Mouse (Mus musculus) kidney, postnatal 14 days (tissue): ENCODE measurements around the gene Ccdc117.
A peak's percentile ranks its signal among the peaks of the same experiment; 100 is the strongest.
"Not testable (repeated sequence)": the region's sequence is repeated elsewhere in the genome, so short reads cannot be mapped to it uniquely, and the experiment has no call there.

Source experiments
- DNase-seq: peaks from one replicate; pipeline ENCODE4 v3.0.0; 2022; ENCODE audit warnings: mixed read lengths

Ccdc117 gene

DNA sequence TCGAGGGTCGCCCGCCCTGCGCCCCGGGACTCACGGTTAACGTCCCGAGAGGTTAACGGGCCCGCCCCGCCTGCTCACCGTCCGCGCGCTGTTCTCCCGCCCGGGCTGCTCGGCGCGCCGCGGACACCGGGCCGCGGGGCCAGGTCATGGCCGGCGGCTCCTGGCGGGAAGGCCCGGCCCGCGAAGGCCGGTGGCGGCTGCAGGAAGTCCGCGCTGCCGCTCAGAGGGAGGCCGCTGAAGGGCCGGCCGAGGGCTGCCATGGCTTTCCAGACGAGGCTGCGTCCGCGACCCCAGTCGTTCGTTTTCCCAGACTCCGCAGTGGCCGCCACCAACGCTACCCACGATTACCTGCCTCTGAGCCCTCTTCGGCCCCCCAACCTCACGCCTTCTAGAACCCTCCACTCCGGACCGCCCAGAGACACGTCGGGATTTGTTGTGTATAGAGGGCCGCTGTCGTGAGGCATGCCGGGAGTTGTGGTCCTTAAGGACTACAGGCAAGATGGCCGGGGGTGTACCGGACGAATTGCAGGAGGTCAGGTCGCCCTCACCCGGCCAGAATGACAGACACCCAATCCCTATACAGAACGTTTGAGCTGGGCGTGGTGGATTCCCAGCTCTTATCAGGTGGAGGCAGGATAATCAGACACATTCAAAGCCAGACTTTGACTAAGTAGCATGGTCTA is at the start of gene Ccdc117:
TSS of gene Ccdc117 (minus strand) at position 389 of the 683 bp plus-strand sequence.
- peak; percentile 96 for DNase-seq

DNA sequence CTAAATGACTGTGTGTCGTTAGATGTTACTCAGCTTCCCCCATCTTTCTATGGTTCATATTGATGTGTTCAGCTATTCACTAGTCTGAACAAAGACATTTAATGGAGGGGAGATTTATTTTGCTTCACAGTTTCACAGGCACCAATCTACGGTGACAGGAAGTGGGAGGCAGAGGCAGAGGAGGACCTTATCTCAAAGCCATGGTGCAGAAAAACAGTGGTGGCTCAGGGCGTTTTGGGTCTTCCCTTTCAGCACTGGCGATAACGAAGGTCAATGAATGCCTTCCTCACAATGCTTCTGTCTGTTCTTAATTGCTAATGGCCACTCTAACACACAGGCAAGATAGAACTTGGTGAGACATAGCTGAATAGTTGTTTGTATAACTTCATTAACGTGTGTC is 33.1 kb upstream of the Ccdc117 start:
- DNase-seq = no peak

DNA sequence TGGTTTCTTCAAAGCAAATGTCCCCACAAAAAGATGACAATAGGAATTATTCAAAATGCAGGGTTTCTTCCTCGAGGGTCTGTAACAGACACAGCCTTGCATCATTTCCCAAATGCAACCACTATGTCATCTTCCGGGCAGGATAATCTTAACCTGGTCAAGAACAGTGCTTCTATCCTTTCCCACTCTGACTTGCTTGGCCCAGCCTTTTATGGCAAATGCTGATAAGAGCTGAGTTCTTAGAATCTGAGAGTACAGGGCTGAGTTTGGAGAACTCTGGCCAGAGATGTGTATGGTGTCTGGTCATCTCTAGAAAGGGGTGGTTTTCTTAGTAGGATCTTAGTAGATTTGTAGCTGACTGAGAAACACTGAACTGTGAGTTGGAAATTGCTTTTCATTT is 31.8 kb upstream of the Ccdc117 start:
- DNase-seq = no peak

DNA sequence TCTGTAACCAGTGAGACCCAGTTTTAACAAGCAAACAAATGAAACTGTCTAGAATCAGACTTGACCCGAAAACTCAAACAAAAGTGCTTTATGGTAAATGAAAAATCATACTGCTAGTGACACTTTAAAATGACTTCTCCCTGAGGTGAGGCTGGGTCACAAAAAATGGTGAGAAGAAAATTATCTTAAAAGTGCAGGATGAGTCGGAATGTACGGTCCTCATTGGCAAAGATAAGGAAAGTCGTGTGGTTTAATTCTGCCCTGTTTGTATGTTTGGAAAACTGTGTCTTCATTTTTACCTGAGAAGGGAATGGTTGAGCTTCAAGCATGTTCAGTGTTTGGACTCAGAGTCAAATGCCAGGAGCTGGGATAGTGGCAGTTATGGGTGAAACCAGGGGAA is 29.9 kb upstream of the Ccdc117 start:
- DNase-seq = no peak

DNA sequence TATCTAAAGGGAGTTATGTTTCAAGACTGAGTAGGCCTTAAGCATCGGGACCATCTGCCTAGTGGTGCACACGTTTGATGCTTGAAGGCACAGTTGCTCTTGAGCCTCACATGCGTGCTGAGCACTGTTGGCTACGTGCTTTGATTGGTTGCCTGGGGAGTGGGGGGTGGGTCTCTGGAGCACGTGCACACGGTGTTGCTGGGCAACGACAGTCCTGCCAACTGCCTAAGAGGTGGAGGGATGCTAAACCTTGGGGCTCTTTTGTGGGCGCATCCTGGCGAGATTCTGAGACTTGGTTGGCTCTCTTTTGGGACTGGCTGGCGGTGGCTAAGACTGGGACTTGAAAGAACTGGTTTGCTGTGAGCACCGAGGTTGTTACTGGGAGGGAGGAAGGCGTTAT is 27.5 kb upstream of the Ccdc117 start, which contains the start of gene Ankrd36:
TSS of gene Ankrd36 (plus strand) at position 211 of the 400 bp plus-strand sequence.
- DNase-seq = no peak

DNA sequence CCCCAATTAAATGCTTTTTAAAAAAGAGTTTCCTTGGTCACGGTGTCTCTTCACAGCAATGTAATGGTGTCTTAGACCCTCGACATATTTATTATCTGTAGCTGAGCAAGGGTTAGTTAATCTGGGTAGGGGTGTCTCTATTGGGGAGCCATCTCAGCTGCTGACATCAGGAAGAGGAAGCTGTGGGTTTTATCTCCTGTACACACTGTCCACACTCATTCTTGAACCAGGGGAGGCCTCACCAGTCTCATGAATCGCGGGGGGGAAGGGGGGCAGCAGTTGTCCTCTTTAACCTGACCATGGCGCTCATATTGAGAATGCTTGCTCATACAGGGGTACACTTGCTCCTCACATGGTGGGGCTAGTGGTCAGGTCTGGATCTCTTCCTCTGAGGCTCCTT is 26.1 kb upstream of the Ccdc117 start:
- no peak for DNase-seq

DNA sequence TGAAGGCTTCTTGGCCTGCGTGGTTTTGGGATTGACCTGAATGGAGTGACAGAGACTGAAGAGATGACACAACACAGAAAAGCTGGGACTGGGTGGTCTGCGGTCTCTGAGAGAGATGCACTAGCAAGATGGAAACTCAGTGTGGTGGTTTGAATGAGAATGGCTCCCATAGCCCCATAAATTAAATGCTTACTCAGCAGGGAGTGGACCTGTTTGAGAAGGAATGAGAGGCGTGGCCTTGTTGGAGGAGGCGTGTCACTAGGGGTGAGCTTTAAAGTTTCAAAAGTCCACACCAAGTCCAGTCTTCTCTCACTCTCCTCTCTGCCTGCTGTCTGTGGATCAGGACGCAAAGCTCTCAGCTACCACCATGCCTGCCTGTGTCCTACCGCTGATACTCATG is 25.7 kb upstream of the Ccdc117 start:
- DNase-seq = no peak

DNA sequence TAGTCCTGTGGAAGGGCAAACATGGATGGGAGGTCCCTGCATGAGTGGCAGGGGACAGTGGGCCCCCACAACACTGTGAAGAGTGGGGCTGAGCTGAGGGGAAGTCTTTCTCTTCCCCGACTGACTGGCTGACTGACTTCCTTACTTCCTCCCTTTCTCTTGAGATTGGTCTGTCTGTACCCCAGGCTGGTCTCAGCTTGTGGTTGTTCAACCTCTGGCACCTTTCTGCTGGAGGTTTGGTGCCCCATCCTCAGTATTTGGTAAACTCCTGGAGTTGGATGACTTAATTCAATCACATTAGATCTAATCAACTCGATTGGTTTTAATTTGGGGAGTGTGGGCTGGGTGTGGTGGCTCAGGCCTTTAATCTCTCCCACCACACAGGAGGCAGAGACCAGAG is 24.5 kb upstream of the Ccdc117 start:
- no peak for DNase-seq

DNA sequence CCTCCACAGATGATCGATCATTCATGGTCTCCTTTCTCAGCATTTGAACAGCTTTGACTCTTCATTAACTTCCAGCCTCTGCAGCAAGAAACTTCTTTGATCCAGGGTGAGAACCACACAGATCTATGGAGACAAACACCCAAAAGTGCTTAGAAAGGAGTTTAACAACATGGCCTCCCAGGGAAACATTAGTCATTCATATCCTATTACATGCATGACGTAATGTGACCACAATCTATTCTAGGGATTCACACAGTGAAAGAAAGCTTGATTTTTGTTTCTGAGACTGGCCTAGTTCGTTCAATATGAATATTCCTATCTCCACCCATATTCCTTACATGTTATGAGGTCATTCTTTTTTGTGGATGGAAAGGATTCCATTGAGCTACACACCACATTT is 23.6 kb upstream of the Ccdc117 start:
- no peak for DNase-seq

DNA sequence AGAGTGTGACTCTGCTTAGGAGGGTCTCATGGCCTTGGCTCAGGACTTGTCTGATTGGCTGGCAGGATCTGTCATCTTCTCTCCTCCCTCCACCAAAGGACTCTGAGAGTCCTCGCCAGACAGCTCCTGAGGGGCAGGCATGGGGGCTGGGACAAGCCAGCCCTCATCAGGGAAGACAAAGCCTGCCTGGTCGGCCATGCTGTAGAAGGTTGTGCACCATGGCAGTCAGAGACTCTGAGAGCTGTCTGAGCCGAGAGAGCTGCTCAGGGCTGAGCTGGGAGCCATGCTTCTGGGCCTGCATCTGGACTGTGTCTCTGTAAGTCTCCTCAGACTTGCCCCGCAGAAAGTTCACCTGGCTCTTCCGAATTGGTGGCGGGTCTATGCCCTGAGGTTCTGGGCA is 21.9 kb upstream of the Ccdc117 start:
- no peak for DNase-seq

DNA sequence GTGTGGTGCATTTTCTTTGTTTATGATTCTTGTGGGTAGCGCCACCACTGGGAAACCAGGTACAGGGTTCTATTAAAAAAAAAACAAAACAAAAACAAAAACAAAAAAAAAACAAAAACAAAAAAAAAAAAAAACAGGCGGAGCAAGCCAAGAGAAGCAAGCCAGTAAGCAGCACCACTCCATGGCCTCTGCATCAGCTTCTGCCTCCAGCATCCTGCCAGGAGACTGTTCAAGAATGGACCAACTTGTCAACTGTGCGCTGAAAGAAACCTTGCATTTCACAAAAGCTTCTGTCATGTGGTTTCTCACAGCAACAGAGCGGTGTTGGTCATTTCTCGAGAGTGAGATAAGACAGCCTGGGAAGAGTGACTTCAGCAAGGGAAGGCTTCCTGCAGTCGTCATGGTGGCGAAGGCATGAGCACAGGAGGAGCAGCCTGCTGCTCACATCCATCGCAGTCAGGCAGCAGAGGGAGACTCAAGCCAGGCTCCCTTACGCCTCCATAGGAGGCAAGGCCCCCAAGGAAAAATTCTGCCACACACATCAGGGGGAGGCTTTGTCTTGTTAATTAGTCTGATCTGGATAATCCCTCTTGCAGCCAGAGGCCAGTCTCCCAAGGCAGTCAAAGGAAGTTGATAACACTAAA is 20.8 kb upstream of the Ccdc117 start:
- DNase-seq = no peak

DNA sequence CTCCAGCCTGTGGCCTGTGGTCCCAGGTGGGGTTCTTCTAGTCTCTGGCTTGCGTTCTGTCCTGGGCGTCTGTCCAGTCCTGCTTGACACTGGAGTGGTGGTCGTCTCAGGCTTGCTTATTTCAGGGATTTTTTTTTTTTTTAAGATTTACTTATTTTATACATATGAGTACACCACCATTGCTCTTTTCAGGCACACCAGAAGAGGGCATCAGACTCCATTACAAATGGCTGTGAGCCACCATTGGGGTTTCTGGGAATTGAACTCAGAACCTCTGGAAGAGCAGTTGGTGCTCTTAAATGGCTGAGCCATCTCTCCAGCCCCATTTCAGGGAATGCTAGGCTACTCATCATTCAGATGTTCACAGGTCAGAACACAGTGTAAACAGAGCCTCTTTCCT is 18.3 kb upstream of the Ccdc117 start:
- no peak for DNase-seq

DNA sequence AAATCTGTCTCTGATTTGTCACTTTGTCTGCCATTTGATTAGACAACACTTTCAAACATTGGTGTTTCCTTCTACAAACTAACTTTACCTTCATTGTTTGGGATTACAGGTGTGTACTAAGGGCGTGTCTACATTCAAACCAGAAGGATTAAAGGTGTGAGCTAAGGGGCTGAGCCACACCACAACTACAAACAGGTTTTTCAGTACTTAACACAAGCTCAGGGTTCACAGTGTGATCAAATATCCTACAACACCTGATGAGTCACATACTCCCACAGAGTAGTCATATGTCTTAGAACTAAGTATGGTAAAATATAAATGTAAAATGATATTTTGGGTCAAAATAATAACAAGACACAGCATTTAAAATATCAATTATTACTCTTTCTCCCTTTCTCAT is 9.9 kb upstream of the Ccdc117 start:
- DNase-seq = no peak

DNA sequence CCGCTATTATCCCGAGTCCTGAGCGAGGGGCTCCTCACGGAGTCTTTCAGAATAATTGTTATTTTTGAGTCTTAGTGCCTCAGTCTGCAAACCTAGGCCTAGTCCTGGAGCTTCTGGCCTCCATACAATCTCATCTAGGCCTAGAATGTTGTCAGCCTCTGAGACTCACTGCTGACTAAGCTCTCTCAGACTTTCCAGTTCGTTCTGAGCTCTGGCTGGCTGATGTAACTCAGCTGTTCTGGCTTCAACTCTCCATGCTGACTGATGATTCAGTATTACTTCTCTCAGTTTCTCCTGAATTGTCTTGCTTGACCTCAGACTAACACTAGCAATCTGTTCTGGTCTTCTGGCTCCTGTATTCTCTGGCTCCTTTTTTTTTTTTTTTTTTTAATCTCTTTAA is 9.4 kb upstream of the Ccdc117 start:
- DNase-seq = no peak

DNA sequence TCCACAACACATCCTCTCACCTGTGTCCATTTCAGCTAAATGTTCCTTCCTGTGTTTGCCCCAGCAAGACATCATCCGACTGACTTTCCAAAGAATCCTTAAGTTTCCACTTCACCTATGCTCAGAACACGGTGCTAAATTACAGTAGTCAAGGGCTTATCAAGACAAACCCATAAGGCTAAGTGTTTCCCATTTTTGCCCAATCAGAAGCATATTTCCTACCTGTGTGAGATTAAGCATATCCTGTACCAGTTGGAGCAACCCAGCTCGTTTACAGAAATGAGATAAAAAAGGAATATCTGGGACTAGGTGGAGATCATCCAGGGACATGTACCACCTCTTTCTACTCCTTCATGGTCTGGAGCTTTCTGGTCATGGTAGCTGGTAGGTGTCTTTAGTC is 4.7 kb upstream of the Ccdc117 start:
- no peak for DNase-seq

DNA sequence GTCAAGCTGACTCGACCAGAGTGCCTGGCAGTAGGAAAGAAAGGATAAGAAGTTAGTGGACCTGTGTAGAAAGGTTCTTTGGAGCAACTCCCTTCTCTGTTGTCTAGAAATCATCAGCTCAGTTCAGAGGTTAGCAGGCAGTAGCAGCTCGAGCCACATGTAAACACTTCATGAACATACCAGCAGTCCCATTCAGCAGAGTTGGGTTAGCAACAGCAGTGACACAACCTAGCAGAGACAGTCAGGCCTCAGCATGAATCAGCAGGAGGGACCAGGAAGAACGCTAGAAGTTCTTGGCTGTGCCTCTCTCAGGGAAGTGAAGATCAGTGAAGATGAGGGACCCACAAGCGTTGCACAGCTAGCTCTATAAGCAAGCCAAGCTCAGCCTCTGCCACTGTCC is 3.5 kb upstream of the Ccdc117 start:
- DNase-seq = no peak

DNA sequence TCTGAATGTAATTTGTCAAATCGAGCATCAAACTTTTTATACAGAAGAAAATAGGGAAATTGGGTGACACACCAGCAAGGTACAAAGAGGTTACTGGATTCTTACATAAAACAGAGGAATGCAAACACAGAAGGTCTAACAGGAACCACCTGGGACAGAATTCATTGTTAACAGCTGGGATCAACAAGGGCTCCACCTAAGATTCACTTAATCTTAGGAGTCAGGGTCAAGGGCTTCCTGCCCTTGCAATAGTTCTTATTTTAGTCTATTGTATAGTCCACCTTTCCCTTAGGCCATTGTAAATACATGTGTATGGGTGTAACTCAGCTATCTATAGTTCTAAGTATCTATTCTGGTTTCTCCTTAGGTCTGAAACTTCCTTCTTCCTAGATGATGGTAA is 2.7 kb upstream of the Ccdc117 start:
- not testable (repeated sequence) for DNase-seq

DNA sequence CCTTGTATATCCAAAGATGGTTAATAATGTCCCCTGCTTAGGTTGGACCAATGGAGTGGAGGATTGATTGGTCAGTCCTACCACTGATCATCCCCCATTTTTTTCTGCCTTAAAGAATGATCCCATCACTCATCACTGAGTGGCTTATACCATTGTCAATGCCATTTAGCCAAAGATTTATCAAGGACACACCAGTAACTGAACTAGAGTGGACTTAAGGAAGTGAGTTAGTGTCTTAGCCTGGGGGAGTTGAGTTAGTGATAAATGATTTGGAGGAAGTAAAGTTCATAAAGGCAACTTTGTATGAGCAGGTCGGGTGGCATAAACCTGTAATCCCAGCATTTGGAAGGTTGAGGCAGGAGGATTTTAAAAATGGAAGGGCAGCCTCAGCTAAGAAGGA is 1.3 kb upstream of the Ccdc117 start:
- DNase-seq = no peak

DNA sequence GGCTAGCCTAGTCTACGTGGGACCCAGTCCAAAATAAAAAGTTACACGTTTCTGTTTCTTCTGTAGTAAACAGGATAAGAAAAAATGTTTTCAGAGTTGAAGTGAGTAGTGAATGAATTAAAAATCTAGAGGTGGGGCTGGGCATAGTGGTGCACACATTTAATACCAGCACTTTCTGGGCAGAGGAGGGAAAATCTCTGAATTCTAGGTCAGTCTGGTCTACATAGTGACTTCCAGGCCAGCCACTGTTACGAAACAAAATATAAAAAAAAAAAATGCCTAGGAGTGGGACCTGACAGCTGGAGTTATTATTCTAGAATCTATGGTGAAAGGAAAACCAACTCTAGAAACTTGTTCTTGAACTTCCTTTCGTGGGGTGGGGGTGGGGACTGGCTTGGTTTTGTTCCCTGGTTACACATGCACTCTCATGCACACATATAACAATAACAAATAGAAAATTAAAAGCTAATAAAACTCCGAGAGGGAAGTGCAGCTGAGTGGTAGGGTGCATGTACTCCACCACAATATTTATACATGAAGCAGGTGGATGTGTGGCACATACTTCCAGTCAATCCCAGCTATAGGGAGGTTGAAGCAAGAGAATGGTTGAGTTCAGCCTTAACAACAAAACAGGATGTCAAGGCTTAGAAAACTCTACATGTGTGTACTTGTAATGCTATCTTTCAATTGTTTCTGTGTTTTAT is 647 bp upstream of the Ccdc117 start:
- DNase-seq = no peak

DNA sequence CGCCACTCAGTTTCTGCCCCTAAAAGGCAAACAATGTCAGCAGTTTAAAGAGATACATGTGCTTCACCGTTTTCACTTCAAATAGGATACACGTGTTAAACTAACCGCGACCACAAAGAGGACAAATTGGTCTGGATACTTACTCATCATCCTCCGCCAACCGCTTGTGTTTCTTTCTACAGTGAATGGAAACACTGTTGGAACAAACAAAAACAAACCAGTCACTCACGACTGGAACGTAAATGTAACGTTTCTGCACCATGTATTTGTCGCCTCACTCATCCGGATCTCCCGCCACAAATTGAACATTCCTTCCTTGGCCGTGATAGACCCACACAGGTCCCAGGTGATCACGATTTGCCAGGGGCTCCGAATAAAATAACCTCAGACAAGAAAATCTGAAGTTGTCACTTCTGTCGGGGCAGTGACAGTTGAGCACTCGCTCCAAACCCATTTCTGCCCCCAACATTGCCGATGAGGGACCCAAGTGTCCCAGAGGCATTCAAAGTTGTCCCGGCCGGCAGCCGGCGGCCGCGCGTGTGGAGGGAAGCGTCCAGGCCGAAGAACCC is 673 bp downstream of the Ccdc117 start:
- DNase-seq = no peak

DNA sequence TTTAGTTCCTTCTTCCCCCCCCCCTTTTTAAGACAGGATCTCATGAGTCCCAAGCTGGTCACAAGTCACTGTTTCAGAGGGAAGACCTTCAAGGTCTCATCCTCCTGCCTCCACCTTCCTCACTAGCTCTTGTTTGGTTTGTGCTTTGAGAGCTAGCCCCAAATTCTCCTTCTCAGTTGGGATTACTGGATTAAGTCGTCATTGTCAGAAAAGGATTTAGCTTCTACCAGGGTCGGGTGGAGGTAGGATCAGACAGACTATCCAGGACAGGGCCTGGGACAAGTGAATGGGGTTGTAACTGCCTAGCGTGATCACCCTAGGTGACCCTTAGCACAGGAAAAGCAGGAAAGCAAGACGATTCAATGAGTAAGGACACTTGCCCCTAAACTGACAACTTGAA is 1.7 kb downstream of the Ccdc117 start:
- DNase-seq = no peak

DNA sequence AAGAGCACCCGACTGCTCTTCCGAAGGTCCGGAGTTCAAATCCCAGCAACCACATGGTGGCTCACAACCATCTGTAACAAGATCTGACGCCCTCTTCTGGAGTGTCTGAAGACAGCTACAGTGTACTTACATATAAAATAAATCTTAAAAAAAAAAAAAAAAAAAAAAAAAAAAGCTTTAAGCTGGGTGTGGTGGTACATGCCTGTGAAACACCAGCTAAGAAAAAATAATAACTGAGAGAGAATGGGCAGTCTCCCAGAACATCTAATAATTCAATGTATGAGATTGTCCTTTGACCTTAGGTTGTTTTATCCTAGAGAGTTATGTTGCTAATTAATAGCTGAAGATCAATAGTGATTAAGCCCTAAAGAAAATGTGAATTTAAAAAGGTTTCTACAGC is 4.5 kb downstream of the Ccdc117 start:
- not testable (repeated sequence) for DNase-seq

DNA sequence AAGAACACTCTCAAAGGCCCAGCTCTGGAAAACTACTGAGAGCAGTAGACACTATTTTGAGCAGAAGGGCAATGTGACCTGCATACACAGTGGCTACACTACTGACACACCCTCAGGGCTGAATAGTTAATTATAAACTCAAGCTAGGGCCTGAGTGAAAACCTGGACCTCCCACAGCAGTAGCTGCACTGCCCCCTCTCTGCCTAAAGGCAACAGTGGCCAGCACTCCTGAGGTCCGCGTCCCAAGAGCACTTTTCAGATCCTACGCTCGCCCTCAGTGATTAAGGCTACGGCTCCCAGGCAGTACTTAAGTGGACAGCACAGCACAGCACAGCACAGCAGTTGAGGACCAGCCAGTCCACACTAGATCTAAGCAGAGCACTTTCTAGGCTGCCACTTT is 8.9 kb downstream of the Ccdc117 start:
- DNase-seq = peak; percentile 85

DNA sequence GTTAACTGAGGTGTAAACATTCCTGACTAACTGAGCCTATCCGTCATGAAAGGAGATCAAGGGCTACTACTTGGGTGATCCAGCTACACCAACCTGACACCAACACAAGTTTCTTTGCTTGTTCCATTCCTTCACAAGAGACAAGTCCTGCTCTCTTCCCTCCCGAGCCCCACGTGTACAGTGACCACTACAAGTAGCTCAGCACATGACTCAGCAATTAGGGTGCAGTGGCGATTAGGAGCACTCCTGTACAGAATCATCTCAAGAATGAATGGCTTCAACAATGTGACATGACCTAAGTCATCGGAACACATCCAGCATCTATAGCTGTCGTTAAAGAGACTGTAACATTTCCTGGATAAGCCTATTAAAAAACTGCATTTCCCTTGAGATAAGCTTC is 11.3 kb downstream of the Ccdc117 start:
- no peak for DNase-seq
